Mouse (Mus musculus) limb, embryonic 13.5 days (tissue): ENCODE data around the gene 1700028J19Rik. TPM values are rescaled to one million over a fixed set of nuclear protein-coding genes. Genes with fewer than 3 reads are reported as not detected.
"Not testable (repeated sequence)": the region's sequence is repeated elsewhere in the genome, so short reads cannot be mapped to it uniquely, and the experiment has no call there.

ENCODE experiments used
- ATAC-seq: fragments of 200-750 bp; cut with Nextera tagmentation; 2 replicates; pipeline ENCODE4 v1.8.0; 2017; ENCODE audit warnings: low read depth, moderate number of reproducible peaks, moderate TSS enrichment; ENCODE audit not compliant: low FRiP score
- H3K27ac ChIP-seq: fragments of 300-500 bp; sonication (generic); 2 replicates; pipeline ENCODE4 v1.5.1; 2015; ENCODE audit warnings: inconsistent platforms, mild to moderate bottlenecking, moderate library complexity
- H3K27me3 ChIP-seq: fragments of 300-500 bp; sonication (generic); 2 replicates; pipeline ENCODE4 v1.6.1; 2015; ENCODE audit warnings: mild to moderate bottlenecking, inconsistent platforms
- H3K36me3 ChIP-seq: fragments of 300-500 bp; sonication (generic); 2 replicates; pipeline ENCODE4 v1.6.1; 2015; ENCODE audit warnings: inconsistent platforms, mild to moderate bottlenecking, moderate library complexity
- H3K4me1 ChIP-seq: fragments of 300-500 bp; sonication (generic); 2 replicates; pipeline ENCODE4 v1.6.1; 2015; ENCODE audit warnings: inconsistent platforms
- H3K4me2 ChIP-seq: fragments of 300-500 bp; sonication (generic); replicated peaks from 2 replicates; pipeline ENCODE4 v1.6.1; 2015; ENCODE audit warnings: inconsistent platforms, mild to moderate bottlenecking, moderate library complexity
- H3K4me3 ChIP-seq: fragments of 300-500 bp; sonication (generic); 2 replicates; pipeline ENCODE4 v1.5.1; 2015; ENCODE audit warnings: moderate library complexity, mild to moderate bottlenecking, inconsistent platforms
- H3K9ac ChIP-seq: fragments of 300-500 bp; sonication (generic); 2 replicates; pipeline ENCODE4 v1.6.1; 2015; ENCODE audit warnings: mild to moderate bottlenecking, inconsistent platforms
- H3K9me3 ChIP-seq: fragments of 300-500 bp; sonication (generic); 2 replicates; pipeline ENCODE4 v1.6.1; 2016; ENCODE audit warnings: inconsistent platforms
- WGBS: fragments of 180-500 bp; shearing (Covaris S2); methylation state at CpG from one replicate; pipeline ENCODE4 v1.1.7; 2015; 5-methylcytosine and 5-hydroxymethylcytosine counted together
- polyA plus RNA-seq: library from polyadenylated mRNA; unstranded; fragments of >200 nt; fragmentation: Nextera tagmentation; extraction: Ambion mirVana; gene quantifications from 2 replicates; pipeline ENCODE4 v1.2.1, GENCODE M21; 2015

1700028J19Rik gene
- polyA plus RNA-seq, 1 experiment from 2014 or later = 0.78 TPM

DNA sequence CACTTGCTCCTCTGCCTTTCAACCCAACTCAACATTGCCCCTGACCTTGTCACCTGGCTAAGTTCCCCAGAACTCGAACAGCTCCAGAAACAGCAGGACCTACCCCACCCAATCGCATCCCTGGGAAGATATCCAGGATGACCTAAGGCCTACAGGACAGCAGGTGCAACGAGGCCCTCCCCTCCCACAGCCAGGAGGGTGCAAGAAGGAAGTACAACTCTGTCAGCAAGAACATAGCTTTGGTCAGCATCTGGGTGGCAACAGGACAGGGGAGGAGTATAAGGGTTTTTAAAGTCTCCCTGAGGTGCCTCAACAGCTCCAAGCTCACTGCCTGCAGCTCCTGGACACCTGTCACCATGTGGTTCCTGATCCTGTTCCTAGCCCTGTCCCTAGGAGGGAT, 48.6 kb downstream of the 1700028J19Rik start, which contains the start of gene Klk1b3:
TSS of gene Klk1b3 (plus strand) at position 301 of the 400 bp plus-strand sequence.
- H3K4me3 ChIP-seq = no peak within 1 kb of the TSS
- H3K27ac ChIP-seq = no peak within 1 kb of the TSS
- no peak within 1 kb of the TSS for H3K4me2 ChIP-seq
- H3K36me3 ChIP-seq = no peaks in the 10 kb centered on the region
- ATAC-seq = no peak
- WGBS = 62% methylated on average over 3 of the region's 3 CpGs
- H3K27me3 ChIP-seq = no peaks in the 10 kb centered on the region
- H3K9me3 ChIP-seq = no peaks in the 10 kb centered on the region
- H3K4me1 ChIP-seq = no peaks in the 10 kb centered on the region
- no peak within 1 kb of the TSS for H3K9ac ChIP-seq

DNA sequence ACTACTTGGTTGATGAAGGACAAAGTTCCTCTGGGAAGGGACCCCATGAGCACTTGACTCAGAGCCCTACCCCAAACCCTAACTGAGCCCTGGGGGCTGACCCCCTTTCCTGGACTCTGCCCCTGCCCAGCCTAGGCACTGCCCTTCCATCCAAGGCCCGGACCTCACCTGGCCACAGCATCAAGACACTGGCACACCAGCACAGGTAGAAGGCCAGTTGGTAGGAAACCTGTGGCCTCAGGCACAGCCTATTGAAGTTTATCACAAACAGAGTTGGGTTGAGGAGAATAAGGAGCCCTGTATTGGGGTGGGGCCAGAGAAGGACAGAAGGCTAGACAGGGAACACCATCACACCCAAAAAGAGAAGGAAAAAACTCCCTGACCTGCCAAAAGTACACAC, 53.0 kb downstream of the 1700028J19Rik start:
- not testable (repeated sequence) for H3K36me3 ChIP-seq, ATAC-seq, H3K9me3 ChIP-seq, H3K27me3 ChIP-seq, H3K27ac ChIP-seq, H3K4me3 ChIP-seq, H3K9ac ChIP-seq, H3K4me1 ChIP-seq, H3K4me2 ChIP-seq
- WGBS = 90% methylated on average over 1 of the region's 1 CpGs

DNA sequence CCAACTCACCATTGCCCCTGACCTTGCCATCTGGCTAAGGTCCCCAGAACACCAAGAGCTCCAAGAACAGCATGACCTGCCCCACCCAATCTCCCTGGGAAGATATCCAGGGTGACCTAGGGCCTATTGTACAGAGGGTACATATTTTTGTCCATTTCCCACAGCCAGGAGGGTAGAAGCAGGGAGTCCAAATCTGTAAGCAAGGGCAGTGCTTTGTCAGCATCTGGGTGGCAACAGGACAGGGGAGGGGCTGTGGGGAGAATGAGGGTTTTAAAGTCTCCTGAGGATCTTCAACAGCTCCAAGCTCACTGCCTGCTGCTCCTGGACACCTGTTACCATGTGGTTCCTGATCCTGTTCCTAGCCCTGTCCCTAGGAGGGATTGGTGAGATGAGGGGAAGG, 58.6 kb downstream of the 1700028J19Rik start, which contains the start of gene Klk1b24:
TSS of gene Klk1b24 (plus strand) at position 301 of the 400 bp plus-strand sequence.
- not testable (repeated sequence) for H3K27ac ChIP-seq, H3K27me3 ChIP-seq, H3K9me3 ChIP-seq, H3K36me3 ChIP-seq, ATAC-seq, H3K4me1 ChIP-seq, H3K9ac ChIP-seq, H3K4me3 ChIP-seq, H3K4me2 ChIP-seq

DNA sequence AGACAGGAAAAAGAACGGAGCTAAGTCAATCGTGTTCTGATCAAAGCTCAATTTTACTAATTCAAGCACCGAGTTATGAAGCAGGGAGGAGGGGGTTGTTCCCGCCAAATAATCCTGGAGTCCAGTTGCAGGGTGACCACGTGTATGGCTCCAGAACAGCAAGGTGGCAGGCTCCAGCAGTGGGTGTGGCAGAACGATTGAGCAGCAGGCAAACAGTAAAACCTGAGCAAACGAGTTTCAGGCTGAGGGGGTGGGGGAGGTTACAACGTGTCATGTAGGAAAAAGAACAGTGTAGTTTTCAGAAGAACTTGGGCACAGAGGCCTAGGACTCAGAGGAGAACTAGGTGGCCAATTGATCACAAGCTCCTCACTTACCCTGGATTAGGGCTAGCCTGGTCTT, 60.0 kb downstream of the 1700028J19Rik start:
- not testable (repeated sequence) for H3K4me1 ChIP-seq, H3K27me3 ChIP-seq, H3K36me3 ChIP-seq, H3K4me2 ChIP-seq, H3K9ac ChIP-seq, H3K9me3 ChIP-seq, ATAC-seq, H3K4me3 ChIP-seq, H3K27ac ChIP-seq
- WGBS = 45% methylated on average over 8 of the region's 8 CpGs

Other genes with a start within 250 kb of the 1700028J19Rik start
- not detected in 2 replicates for gene Klk1b26, start 234.5 kb downstream of the 1700028J19Rik start, polyA plus RNA-seq
- not detected in 2 replicates for gene Klk1b27, start 194.4 kb downstream of the 1700028J19Rik start, polyA plus RNA-seq
- gene Klk1b21, start 144.4 kb downstream of the 1700028J19Rik start, polyA plus RNA-seq = not detected in 2 replicates
- not detected in 2 replicates for gene Klk1b22, start 134.0 kb downstream of the 1700028J19Rik start, polyA plus RNA-seq
- gene Klk1b16, start 109.9 kb downstream of the 1700028J19Rik start, polyA plus RNA-seq = not detected in 2 replicates
- gene Klk1b24, start 58.5 kb downstream of the 1700028J19Rik start, polyA plus RNA-seq = not detected in 2 replicates
- gene Klk1b3, start 48.5 kb downstream of the 1700028J19Rik start, polyA plus RNA-seq = not detected in 2 replicates
- gene Klk1b4, start 39.3 kb downstream of the 1700028J19Rik start, polyA plus RNA-seq = not detected in 2 replicates
- not detected in 2 replicates for gene Klk1b5, start 30.8 kb downstream of the 1700028J19Rik start, polyA plus RNA-seq
- not detected in 2 replicates for gene Klk1, start 21.3 kb downstream of the 1700028J19Rik start, polyA plus RNA-seq
- gene Gm36864, start 10.5 kb downstream of the 1700028J19Rik start, polyA plus RNA-seq = 0.17 TPM in 1 of 2 replicates, not detected in the other
- gene 2410002F23Rik, start within 50 bp of the 1700028J19Rik start, polyA plus RNA-seq = 222 and 224 TPM in 2 replicates
- gene Acp4, start 10.7 kb upstream of the 1700028J19Rik start, polyA plus RNA-seq = 0.14 TPM in 1 of 2 replicates, not detected in the other
- 1.2 TPM in 1 of 2 replicates, not detected in the other for gene Gm15517, start 14.8 kb upstream of the 1700028J19Rik start, polyA plus RNA-seq
- gene Clec11a, start 60.2 kb upstream of the 1700028J19Rik start, polyA plus RNA-seq = 5.6 and 6.3 TPM in 2 replicates
- 3.1 and 3.3 TPM in 2 replicates for gene Shank1, start 63.6 kb upstream of the 1700028J19Rik start, polyA plus RNA-seq
- gene Syt3, start 137.4 kb upstream of the 1700028J19Rik start, polyA plus RNA-seq = 3.5 and 4.0 TPM in 2 replicates
- gene 1700008O03Rik, start 139.1 kb upstream of the 1700028J19Rik start, polyA plus RNA-seq = 1.1 TPM in 2 replicates
- 1.00 and 1.2 TPM in 2 replicates for gene Lrrc4b, start 182.3 kb upstream of the 1700028J19Rik start, polyA plus RNA-seq
- 0.36 TPM in 1 of 2 replicates, not detected in the other for gene Aspdh, start 218.7 kb upstream of the 1700028J19Rik start, polyA plus RNA-seq
- gene Josd2, start 221.3 kb upstream of the 1700028J19Rik start, polyA plus RNA-seq = 87.7 and 91.3 TPM in 2 replicates
- gene Emc10, start 249.8 kb upstream of the 1700028J19Rik start, polyA plus RNA-seq = 104 and 106 TPM in 2 replicates
- 22.4 and 22.9 TPM in 2 replicates for gene Fam71e1, start 249.9 kb upstream of the 1700028J19Rik start, polyA plus RNA-seq